Mouse (Mus musculus) 3T3-L1 (cell line): ENCODE measurements around the gene 4930404H24Rik.

ENCODE experiments used
- DNase-seq: peaks from one replicate; pipeline ENCODE4 v3.0.0-alpha.2; 2015; ENCODE audit warnings: low read depth, low spot score

The 4930404H24Rik gene

GRCm38 (mm10) chr2:153492573-153493392 is at the start of gene 4930404H24Rik:
Gene 4930404H24Rik, plus strand, starts transcription at chr2:153492790.
- DNase-seq: no peak

GRCm38 (mm10) chr2:153443434-153444240 is 49.0 kb upstream of the 4930404H24Rik start:
- no peak for DNase-seq

- DNase-seq: peak; percentile 61
Observed at GRCm38 (mm10) chr2:153444254-153445136, 48.1 kb upstream of the 4930404H24Rik start.

GRCm38 (mm10) chr2:153445137-153446016 is 47.2 kb upstream of the 4930404H24Rik start:
- DNase-seq: no peak

GRCm38 (mm10) chr2:153446017-153446408 is 46.6 kb upstream of the 4930404H24Rik start:
- peak; percentile 87 for DNase-seq

- peak; percentile 29 for DNase-seq
Observed at GRCm38 (mm10) chr2:153446476-153446875, 46.1 kb upstream of the 4930404H24Rik start.

- DNase-seq: no peak
Observed at GRCm38 (mm10) chr2:153447719-153448118, 44.9 kb upstream of the 4930404H24Rik start.

- no peak for DNase-seq
Observed at GRCm38 (mm10) chr2:153448519-153448918, 44.1 kb upstream of the 4930404H24Rik start.

GRCm38 (mm10) chr2:153453961-153454759 is 38.4 kb upstream of the 4930404H24Rik start:
- no peak for DNase-seq

GRCm38 (mm10) chr2:153454841-153455506 is 37.6 kb upstream of the 4930404H24Rik start:
- DNase-seq: no peak

- no peak for DNase-seq
Observed at GRCm38 (mm10) chr2:153457467-153457866, 35.1 kb upstream of the 4930404H24Rik start.

- no peak for DNase-seq
Observed at GRCm38 (mm10) chr2:153458022-153458441, 34.6 kb upstream of the 4930404H24Rik start.

GRCm38 (mm10) chr2:153463257-153463656 is 29.3 kb upstream of the 4930404H24Rik start:
- DNase-seq: peak; percentile 39

- no peak for DNase-seq
Observed at GRCm38 (mm10) chr2:153467372-153467771, 25.2 kb upstream of the 4930404H24Rik start.

GRCm38 (mm10) chr2:153469317-153469716 is 23.3 kb upstream of the 4930404H24Rik start:
- no peak for DNase-seq

- no peak for DNase-seq
Observed at GRCm38 (mm10) chr2:153469764-153470163, 22.8 kb upstream of the 4930404H24Rik start.

GRCm38 (mm10) chr2:153470983-153471382 is 21.6 kb upstream of the 4930404H24Rik start:
- DNase-seq: no peak

- peak; percentile 33 for DNase-seq
Observed at GRCm38 (mm10) chr2:153475114-153476112, 17.2 kb upstream of the 4930404H24Rik start.
